Mouse (Mus musculus) cerebellum, adult 9-11 months (tissue): Measurements from ENCODE around the gene Izumo1.

Source experiments
- DNase-seq: peaks from one replicate; pipeline ENCODE4 v3.0.0; 2022

The Izumo1 gene

DNA sequence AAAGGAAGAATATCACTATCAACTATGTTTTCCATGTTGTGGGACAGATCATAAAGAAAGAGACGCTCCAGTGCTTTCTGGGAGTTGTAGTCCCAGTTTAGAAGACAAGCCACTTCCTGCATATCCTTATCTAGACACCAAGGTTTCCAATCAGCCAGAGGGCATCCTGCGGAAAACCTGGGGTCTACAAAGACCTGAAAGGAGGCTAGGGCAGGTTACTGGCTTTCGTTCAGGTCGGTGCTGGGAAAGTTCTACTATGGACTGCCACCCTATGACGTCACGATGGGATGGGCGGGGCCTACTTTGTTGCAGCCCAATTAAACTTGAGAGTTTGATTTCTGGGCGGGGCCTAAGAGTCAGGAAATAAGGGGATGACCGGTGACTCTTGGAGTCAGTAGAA lies at the start of gene Izumo1:
Gene Izumo1, plus strand, starts transcription at position 369 of the 400 bp plus-strand sequence.
- no peak for DNase-seq

DNA sequence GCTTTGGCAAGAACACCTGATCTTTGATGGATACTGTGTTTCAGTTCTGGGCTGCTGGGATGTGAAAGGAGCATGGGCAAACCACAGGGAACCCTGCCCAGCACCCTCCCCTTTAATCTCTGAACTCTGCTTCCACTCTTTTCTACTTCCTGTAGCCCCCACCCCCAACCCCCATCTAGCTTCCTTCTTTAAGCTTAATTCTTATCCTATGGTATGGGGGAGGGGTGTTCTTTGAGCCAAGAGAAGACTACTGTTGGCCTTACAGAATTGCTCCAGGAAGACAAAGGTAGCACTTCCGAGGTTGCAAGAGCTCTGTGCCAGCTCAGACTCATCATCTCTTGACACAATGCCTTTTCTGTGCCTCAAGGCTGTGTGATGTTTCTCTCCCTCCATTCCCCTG lies 49.6 kb upstream of the Izumo1 start:
- no peak for DNase-seq

DNA sequence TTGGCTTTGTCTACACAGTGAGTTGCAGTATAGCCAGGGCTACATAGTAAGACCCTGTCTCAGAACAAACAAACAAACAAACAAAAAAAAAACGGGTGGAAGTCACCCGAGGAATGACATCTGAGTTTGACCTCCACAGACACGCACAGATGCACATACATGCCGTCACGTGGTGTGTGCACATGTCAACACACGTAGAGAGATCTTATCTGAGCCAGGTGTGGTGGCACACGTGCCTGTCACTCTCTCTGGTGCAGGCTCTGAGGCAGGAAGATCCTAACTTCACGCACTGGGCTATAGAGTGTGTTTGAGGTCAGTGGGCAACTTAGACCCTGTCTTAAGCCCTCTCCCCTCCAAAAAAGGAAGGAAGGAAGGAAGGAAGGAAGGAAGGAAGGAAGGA lies 47.7 kb upstream of the Izumo1 start:
- DNase-seq: no peak

DNA sequence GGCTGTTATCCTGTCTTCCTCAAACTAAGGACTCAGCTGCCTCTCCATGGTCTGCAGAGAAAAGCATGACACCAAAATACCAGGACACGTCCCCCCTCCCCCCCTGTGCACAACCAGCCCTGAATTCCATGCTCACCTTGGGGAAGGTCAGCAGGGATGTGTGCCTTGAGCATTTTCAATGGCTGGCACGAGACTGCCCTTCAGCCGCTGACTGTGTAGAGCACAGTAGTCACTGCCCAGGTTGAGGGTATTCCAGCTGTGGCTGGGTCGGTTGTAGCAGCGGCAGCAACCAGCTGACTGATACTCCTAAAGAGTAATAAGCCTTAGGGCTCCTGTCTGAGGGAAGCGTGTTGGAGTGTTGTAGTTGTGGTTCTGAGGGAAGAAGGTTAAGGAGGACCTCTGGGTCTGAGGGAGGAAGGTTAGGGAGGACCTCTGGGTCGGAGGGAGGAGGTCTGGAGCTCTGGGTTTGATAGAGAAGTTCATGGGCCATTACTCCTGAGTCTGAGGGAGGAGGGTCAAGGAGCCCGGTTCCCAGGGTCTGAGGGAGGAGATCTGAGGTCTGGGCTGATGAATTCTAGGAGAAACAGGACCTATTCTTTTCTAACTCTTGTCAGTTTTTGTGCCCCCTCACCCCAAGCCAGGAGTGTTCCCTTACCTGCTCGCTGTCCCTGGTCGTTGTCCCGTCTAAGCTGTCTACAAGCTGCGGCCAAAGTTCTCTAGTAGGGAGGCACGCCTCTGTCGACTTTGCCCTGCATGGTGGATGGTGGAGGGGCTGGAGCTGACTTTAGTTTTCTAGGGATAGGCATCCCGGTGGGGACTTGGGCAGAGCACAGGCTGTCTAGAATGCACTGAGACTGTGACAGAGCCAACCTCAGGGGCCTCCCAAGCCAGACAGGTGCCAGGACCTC lies 46.9 kb upstream of the Izumo1 start:
- DNase-seq: no peak

DNA sequence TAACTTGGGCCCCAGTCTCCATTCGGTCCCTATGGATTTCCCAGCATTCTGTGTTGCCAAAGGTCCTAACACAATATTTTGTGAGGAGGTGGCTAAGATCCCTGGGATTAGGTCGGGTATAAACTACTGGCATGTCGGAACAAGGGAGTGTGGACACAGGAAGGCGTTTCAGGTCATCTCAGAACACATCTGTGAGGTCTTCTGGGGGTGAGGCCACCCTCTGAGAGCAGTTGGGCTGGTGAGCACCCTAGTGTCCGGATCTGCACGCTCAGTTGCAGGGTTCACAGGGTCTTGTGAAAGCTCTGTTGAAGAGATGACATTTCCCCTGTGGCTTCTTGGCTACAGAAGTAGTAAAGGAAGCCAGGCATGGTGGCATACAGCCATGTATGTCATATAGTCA lies 35.7 kb upstream of the Izumo1 start:
- no peak for DNase-seq

DNA sequence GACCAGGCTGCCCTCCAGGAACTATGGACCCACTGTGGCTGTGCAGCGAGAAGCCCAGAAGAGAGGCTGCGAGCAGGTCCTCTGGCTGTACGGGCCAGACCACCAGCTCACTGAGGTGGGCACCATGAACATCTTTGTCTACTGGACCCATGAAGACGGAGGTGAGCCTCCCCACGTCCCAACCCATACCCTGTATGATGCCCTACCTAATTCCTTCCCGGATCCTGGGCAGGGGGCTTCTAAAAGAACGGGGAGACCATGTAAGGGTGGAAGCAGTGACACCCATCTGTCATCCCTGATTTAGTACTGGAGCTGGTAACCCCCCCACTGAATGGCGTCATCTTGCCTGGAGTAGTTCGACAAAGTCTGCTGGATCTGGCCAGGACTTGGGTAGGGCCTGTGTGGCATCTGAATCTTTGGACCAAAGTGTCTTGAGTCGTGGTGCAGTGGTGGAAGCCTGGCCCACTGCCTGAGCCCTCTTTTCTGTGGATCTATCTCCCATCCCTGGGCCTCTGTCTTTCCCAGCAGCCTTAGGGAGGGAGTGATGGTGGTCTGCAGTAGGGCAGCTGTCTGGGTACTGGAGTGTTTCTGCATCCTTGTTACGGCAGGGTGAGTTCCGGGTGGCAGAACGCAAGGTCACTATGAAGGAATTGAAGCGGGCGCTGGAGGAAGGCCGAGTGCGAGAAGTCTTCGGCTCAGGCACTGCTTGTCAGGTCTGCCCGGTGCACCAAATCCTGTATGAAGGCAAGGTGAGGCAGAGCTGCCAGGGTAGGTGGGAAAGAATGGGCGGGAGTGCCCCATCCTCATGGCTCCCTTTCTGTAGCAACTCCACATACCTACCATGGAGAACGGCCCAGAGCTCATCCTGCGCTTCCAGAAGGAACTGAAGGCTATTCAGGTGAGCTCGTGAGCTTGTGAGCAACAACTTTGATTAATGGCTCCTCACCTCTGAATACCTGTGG lies 33.7 kb upstream of the Izumo1 start:
- peak; percentile 57 for DNase-seq

DNA sequence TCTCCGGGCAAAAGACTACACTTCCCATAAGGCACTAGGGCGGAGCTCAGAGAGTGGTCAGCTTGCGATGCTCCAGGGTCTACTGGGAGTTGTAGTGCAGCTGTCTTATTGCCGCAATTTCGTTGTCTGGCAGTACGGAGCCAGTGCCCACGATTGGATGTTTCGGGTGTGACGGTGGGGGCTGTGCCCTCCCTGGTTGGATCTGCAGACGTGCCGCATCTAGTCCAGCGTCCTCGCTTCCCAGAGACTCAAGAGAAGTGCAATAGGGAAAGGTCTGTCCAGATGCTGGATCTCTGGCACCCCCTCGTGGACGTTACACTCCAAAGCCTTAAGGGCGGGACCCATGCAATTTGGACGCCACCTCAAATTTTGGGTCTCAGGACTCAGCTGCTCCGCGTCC lies 32.4 kb upstream of the Izumo1 start:
- DNase-seq: peak; percentile 99

GRCm38 (mm10) chr7:45589898-45590297 lies 31.7 kb upstream of the Izumo1 start:
- no peak for DNase-seq

GRCm38 (mm10) chr7:45590874-45591273 lies 30.7 kb upstream of the Izumo1 start:
- no peak for DNase-seq

- no peak for DNase-seq
These were observed 29.7 kb upstream of the Izumo1 start for GRCm38 (mm10) chr7:45591880-45592279.

DNA sequence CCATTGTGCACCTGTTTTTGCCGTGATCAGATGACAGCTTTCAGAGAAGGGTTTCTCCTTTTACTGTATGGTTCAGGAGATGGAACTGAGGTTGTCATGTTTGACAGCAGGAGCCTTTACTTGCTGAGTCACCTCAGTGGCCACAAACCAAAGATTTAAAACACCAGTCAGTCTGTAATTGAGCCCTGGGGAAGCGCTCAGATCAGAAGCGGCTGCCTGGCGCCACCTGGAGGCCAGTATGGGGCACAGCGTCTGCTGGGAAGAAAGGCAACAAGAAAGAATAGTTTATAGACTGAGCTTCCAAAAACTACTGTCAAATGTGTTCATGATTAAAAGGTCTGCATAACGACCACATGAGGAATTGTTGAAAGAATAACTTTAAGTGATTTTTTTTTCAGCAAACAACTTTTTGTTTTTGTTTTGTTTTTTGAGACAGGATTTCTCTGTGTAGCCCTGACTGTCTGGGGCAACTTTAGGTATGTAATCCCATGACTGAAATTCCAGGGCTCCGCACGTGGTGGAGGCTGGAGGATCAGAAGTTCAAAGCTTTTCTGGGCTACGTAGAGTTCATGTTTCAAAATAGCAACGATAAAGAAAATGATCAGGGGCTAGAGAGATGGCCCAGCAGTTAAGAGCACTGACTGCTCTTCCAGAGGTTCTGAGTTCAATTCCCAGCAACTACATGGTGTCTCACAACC lies 28.3 kb upstream of the Izumo1 start:
- peak; percentile 67 for DNase-seq

- no peak for DNase-seq
These were observed 26.4 kb upstream of the Izumo1 start for GRCm38 (mm10) chr7:45595176-45595575.

GRCm38 (mm10) chr7:45596107-45596506 lies 25.5 kb upstream of the Izumo1 start:
- DNase-seq: no peak

GRCm38 (mm10) chr7:45597013-45597412 lies 24.6 kb upstream of the Izumo1 start:
- DNase-seq: no peak

DNA sequence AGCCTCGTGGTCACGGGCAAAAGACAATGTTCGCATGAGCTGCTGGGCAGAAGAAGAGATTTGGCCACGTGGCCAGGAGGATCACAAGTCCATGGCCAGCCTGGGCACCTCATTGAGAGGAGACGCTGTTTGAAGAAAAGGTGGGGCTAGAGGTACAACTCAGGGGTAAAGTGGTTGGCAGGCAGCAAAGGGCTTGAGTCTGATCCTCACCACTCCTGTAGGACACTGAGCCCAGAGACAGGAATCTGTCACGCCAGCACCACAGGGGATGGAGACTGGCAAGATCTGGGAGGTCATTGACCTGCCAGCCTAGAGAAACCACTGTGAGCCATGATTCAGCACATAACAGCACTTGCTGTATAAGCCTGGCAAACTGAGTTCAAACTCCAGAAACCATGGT lies 24.1 kb upstream of the Izumo1 start:
- no peak for DNase-seq

DNA sequence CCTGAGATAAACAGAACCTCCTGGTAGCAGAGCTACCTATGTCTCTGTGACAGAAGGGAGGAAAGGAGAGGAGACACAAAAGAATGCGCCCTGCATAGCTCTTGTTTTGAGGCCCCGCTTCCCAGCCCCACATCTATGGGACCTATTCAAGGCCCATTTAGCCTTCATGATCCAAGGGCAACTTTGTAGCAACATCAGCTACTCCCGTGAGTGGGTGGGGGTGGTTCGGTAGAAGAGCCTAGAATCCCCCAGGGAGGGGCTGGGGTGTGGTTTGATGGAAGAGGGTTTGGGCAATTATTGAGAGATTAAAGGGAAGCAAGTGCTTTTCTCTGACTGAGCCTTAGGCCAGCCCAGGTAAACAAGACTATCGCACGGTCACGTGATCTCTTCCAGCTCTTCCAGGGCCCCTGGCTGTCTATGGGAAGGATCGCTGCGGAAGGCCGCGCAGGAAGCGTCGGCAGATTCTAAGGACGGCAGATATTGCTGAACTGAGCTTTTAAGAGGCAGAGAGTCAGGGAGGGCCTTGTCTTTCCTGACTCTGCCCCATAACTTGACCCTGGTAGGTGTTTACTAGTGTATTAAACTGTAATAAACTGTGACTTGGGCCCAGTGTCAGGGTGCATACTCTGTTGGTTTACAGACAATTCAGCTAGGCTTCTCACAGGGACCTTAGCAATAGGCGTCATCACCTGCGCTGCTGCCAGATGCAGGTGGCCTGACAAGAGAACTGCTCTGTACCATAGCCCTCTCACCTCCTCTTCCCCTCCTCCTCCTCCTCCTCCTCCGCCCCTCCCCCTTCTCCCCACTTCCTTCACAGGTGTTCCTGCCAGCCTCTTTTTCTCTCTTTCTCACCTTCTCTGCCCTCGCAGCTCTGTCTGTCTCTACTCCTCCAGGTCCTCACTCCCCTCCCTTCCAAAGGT lies 22.4 kb upstream of the Izumo1 start:
- no peak for DNase-seq

- no peak for DNase-seq
These were observed 15.8 kb upstream of the Izumo1 start for GRCm38 (mm10) chr7:45605704-45606289.

GRCm38 (mm10) chr7:45609511-45609910 lies 12.1 kb upstream of the Izumo1 start:
- DNase-seq: no peak

DNA sequence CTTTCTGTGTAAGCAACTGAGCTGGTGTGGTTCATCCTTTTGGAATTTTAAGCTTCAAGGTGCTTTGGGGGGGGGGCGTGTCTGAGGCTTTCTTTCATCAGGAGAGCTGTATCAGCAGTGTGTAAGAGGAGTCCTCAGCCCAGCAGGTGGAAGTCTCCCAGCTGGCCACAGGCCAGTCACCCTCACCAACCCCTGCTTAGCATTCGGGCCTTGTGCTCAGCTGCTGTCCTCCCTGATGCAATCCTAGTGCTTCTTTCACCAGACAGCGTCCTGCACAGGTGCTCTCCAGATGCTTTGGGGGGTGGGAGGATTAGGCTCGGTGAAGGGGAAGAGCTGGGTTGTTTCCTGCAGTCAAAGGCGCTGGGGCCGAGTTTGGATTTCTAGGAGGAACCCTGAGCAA lies 5.3 kb upstream of the Izumo1 start:
- no peak for DNase-seq

DNA sequence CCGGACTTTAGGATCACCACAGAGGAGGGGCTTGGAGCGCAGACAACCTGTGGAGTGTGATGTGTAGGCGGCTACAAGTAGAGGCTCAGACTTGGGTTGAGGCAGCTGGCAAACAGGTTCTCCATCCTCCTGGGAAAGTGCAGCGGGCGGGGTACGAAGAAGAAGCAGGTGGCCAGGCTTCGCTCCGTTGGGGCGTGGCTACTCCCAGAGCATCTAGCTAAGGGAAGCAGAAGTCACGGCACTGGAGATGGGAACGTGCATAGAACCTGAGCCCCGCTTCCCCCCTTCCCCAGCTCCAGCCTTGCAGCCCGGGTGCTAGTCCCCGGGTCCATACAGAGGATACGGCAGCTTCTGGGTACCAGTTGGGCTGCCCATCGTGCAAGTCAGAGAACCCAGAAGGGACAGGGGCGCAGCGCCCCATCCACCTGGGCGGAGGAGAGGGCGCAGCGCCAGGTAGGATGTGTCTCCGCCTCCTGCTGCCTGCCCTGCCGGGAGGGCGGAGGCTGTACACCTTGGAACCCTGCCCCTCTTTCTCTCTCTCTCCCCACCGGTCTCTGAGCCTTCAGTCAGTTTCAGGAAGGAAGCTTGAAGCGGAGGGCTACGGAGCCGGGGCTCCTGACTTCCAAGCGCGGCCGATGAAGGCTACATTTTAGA lies 4.4 kb upstream of the Izumo1 start, which contains the start of gene Fut1:
Gene Fut1, plus strand, starts transcription at position 248 of the 654 bp plus-strand sequence.
- DNase-seq: no peak

DNA sequence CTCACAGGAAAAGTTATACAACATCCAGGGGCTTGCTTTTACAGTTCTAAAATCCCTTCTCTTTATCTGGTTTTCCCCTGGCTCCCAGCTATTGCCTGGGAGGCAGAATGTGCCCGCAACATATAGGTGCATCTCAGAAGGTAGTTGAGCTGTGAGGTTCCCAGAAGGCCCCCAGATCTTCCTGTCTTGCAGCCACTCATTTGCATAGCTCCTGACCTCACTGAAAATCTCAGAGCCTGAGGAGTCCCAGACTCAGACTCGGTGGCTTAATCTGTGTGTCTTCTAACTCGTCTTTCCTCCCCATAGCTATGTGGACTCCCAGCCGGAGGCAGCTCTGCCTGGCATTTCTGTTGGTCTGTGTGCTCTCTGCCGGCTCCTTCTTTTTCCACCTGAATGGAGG lies 3.3 kb upstream of the Izumo1 start:
- DNase-seq: no peak
